Mouse (Mus musculus): ENCODE results near the gene Ica1.
A peak's percentile ranks its signal among the peaks of the same experiment; 100 is the strongest.

Ica1 gene

GRCm38 (mm10) chr6:8778296-8778649 is at the start of gene Ica1:
Ica1 (minus strand) TSS chr6:8778488.
- DNase-seq (ENCODE audit: low read depth, low spot score) = no peak

- no peak for DNase-seq (ENCODE audit: low read depth, low spot score)
These were observed 41.6 kb upstream of the Ica1 start for GRCm38 (mm10) chr6:8819866-8820265.

- DNase-seq (ENCODE audit: low read depth, low spot score) = no peak
These were observed 36.2 kb upstream of the Ica1 start for GRCm38 (mm10) chr6:8814332-8815002.

GRCm38 (mm10) chr6:8802561-8803150 is 24.4 kb upstream of the Ica1 start:
- DNase-seq (ENCODE audit: low read depth, low spot score) = no peak

- no peak for DNase-seq (ENCODE audit: low read depth, low spot score)
These were observed 14.1 kb upstream of the Ica1 start for GRCm38 (mm10) chr6:8792385-8792784.

GRCm38 (mm10) chr6:8791781-8792180 is 13.5 kb upstream of the Ica1 start:
- DNase-seq (ENCODE audit: low read depth, low spot score) = no peak

GRCm38 (mm10) chr6:8780618-8781017 is 2.3 kb upstream of the Ica1 start:
- DNase-seq (ENCODE audit: low read depth, low spot score) = no peak

- peak; percentile 28 for DNase-seq (ENCODE audit: low read depth, low spot score)
These were observed 635 bp downstream of the Ica1 start for GRCm38 (mm10) chr6:8777411-8778295.

- DNase-seq (ENCODE audit: low read depth, low spot score) = no peak
These were observed 6.7 kb downstream of the Ica1 start for GRCm38 (mm10) chr6:8771539-8771938.

GRCm38 (mm10) chr6:8770341-8770740 is 7.9 kb downstream of the Ica1 start:
- no peak for DNase-seq (ENCODE audit: low read depth, low spot score)

- no peak for DNase-seq (ENCODE audit: low read depth, low spot score)
These were observed 8.5 kb downstream of the Ica1 start for GRCm38 (mm10) chr6:8769803-8770202.

GRCm38 (mm10) chr6:8766652-8767051 is 11.6 kb downstream of the Ica1 start:
- DNase-seq (ENCODE audit: low read depth, low spot score) = no peak

GRCm38 (mm10) chr6:8765801-8766200 is 12.5 kb downstream of the Ica1 start:
- DNase-seq (ENCODE audit: low read depth, low spot score) = no peak

- DNase-seq (ENCODE audit: low read depth, low spot score) = no peak
These were observed 13.2 kb downstream of the Ica1 start for GRCm38 (mm10) chr6:8765064-8765463.

- DNase-seq (ENCODE audit: low read depth, low spot score) = no peak
These were observed 17.5 kb downstream of the Ica1 start for GRCm38 (mm10) chr6:8760708-8761294.

- no peak for DNase-seq (ENCODE audit: low read depth, low spot score)
These were observed 18.4 kb downstream of the Ica1 start for GRCm38 (mm10) chr6:8759901-8760300.

- DNase-seq (ENCODE audit: low read depth, low spot score) = no peak
These were observed 22.5 kb downstream of the Ica1 start for GRCm38 (mm10) chr6:8755760-8756276.

- DNase-seq (ENCODE audit: low read depth, low spot score) = no peak
These were observed 23.8 kb downstream of the Ica1 start for GRCm38 (mm10) chr6:8754486-8754885.

- no peak for DNase-seq (ENCODE audit: low read depth, low spot score)
These were observed 24.6 kb downstream of the Ica1 start for GRCm38 (mm10) chr6:8753723-8754036.

- DNase-seq (ENCODE audit: low read depth, low spot score) = no peak
These were observed 25.1 kb downstream of the Ica1 start for GRCm38 (mm10) chr6:8752984-8753722.

- DNase-seq (ENCODE audit: low read depth, low spot score) = no peak
These were observed 33.4 kb downstream of the Ica1 start for GRCm38 (mm10) chr6:8744886-8745285.

All from retina, postnatal 7 days (tissue).